Mouse (Mus musculus): ENCODE results near the gene Limk1. TPM values are rescaled to one million over a fixed set of nuclear protein-coding genes. Genes with fewer than 3 reads are reported as not detected.
"Not testable (repeated sequence)": the region's sequence is repeated elsewhere in the genome, so short reads cannot be mapped to it uniquely, and the experiment has no call there.

Gene Limk1
- polyA plus RNA-seq, 1 experiment from 2014 or later = 17.3 TPM

- 75% methylated on average over 5 of the region's 5 CpGs for WGBS
- Histone ChIP-seq H3K4me1 (peaks cover 40% of the 10 kb centered on the region), H3K27ac (peak overlapping the region; percentile 85)
Observed at GRCm38 (mm10) chr5:134674977-134675376, 13.4 kb downstream of the Limk1 start.

DNA sequence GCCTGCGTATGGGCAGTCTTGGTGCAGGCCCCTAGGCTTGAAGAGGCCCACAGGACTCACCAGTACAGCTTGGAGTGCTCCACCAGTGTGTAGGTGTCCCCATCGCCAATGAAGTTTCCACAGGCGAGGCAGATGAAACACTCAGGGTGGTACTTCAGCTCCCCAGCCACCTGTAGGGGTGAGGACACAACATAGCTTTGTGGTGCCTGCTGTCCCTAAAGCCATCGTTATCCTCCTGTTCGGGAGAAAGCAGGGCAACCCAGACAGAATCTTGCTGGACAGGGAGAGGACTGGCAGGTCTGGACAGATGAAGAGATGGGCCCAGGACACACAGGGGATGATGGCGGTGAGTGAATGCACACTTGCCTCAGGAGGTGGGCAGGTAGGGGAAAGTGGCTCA lies 15.8 kb downstream of the Limk1 start:
- H3K4me1 ChIP-seq = peaks cover 39% of the 10 kb centered on the region
- peaks cover 34% of the 10 kb centered on the region for H3K36me3 ChIP-seq (replicated peaks)
- H3K4me3 ChIP-seq (replicated peaks) = no peak overlapping the region
- H3K9me3 ChIP-seq = no peaks in the 10 kb centered on the region
- H3K27me3 ChIP-seq = no peaks in the 10 kb centered on the region
- peak overlapping the region; percentile 62; the same call in 1 of the 2 replicates for H3K27ac ChIP-seq
- no peak overlapping the region for H3K9ac ChIP-seq
- 87% methylated on average over 6 of the region's 6 CpGs for WGBS
- H3K4me2 ChIP-seq = no peak overlapping the region
- no peak for ATAC-seq (ENCODE audit: low FRiP score)

More at GRCm38 (mm10) chr5:134674977-134675376, 13.4 kb downstream of the Limk1 start:
- Histone ChIP-seq H3K9ac (peak overlapping the region; percentile 48; the same call in 1 of the 2 replicates), H3K9me3 (no peaks in the 10 kb centered on the region), H3K4me2 (no peak overlapping the region), H3K4me3 (replicated peaks) (no peak overlapping the region), H3K27me3 (no peaks in the 10 kb centered on the region), H3K36me3 (replicated peaks) (peaks cover 13% of the 10 kb centered on the region)
- ATAC-seq (ENCODE audit: low FRiP score) = no peak

DNA sequence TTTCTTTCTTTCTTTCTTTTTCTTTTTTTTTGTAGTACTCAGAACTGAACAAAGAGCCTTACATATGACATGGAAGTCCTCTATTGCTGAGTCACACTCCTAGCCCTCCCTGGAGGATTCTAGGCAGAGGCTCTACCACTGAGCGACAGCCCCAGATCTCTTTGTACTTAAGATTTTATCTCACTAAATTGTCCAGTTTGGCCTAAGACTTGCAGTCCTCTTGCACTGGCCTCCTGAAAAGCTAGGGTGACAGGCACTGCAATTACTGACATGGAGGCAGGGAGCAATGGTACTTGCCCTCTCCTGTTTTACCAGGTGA lies 16.2 kb downstream of the Limk1 start:
- H3K9ac ChIP-seq = no peak overlapping the region
- WGBS = 93% methylated on average over 1 of the region's 1 CpGs
- no peak overlapping the region for H3K4me3 ChIP-seq (replicated peaks)
- no peaks in the 10 kb centered on the region for H3K27me3 ChIP-seq
- H3K4me2 ChIP-seq = no peak overlapping the region
- H3K36me3 ChIP-seq (replicated peaks) = peaks cover 35% of the 10 kb centered on the region
- peaks cover 37% of the 10 kb centered on the region for H3K4me1 ChIP-seq
- no peaks in the 10 kb centered on the region for H3K9me3 ChIP-seq
- peak overlapping the region; percentile 62 for H3K27ac ChIP-seq
- ATAC-seq (ENCODE audit: low FRiP score) = no peak

- Histone ChIP-seq H3K27me3 (no peaks in the 10 kb centered on the region), H3K36me3 (replicated peaks) (peaks cover 38% of the 10 kb centered on the region), H3K9me3 (no peaks in the 10 kb centered on the region), H3K27ac (peak overlapping the region; percentile 62), H3K4me1 (peaks cover 31% of the 10 kb centered on the region), H3K4me3 (replicated peaks) (no peak overlapping the region), H3K9ac (no peak overlapping the region), H3K4me2 (no peak overlapping the region)
- 68% methylated on average over 17 of the region's 17 CpGs for WGBS
- ATAC-seq (ENCODE audit: low FRiP score) = no peak
Observed at GRCm38 (mm10) chr5:134671335-134672197, 16.8 kb downstream of the Limk1 start.

DNA sequence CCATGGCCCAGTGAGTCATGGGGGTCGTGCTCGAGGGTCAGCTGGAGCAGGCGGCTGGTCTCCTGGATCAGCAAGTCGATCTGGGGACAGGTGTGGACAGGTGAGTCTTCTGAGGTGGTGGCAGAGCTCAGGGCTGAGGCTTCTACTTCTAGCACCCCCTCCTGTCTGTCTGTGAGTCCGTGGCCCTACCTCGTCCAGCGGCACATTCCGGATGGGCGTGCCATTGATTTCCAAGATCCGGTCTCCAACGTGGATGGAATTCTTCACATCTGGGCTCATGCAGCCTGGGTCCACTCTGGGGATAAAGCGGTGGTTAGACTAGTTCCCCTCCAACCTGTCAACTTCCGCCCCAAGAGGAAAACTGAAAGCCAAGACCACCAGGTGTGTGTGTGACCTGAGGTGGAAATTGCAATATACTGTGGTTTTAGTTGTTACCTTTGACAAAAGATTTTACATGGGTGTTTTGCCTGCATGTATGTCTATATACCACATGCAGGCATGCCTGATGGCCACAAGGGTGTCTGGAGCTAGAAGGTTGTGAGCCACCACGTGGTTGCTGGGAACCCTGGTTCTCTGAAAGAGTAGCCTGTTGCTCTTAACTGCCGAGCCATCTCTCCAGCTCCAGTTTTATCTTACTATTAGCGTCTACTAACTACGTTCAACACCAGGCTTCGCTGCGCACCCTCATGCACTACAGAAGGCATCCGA lies 19.2 kb downstream of the Limk1 start:
- WGBS = 81% methylated on average over 20 of the region's 20 CpGs
- no peak overlapping the region for H3K4me2 ChIP-seq
- no peak for ATAC-seq (ENCODE audit: low FRiP score)
- peaks cover 61% of the 10 kb centered on the region for H3K36me3 ChIP-seq (replicated peaks)
- no peak overlapping the region for H3K9ac ChIP-seq
- no peak overlapping the region for H3K27ac ChIP-seq
- no peaks in the 10 kb centered on the region for H3K27me3 ChIP-seq
- H3K9me3 ChIP-seq = no peaks in the 10 kb centered on the region
- H3K4me1 ChIP-seq = peaks cover 12% of the 10 kb centered on the region; the same call in 1 of the 2 replicates
- no peak overlapping the region for H3K4me3 ChIP-seq (replicated peaks)

GRCm38 (mm10) chr5:134668495-134668894 lies 19.9 kb downstream of the Limk1 start:
- Histone ChIP-seq H3K4me1 (peaks cover 12% of the 10 kb centered on the region; the same call in 1 of the 2 replicates), H3K27ac (no peak overlapping the region), H3K9me3 (no peaks in the 10 kb centered on the region), H3K4me2 (no peak overlapping the region), H3K9ac (no peak overlapping the region), H3K27me3 (no peaks in the 10 kb centered on the region), H3K36me3 (replicated peaks) (peaks cover 68% of the 10 kb centered on the region), H3K4me3 (replicated peaks) (no peak overlapping the region)
- ATAC-seq (ENCODE audit: low FRiP score) = peak; percentile 49; the same call in 1 of the 2 replicates
- 31% methylated on average over 8 of the region's 8 CpGs for WGBS

GRCm38 (mm10) chr5:134656708-134657107 lies 31.7 kb downstream of the Limk1 start:
- no peak for ATAC-seq (ENCODE audit: low FRiP score)
- H3K9ac ChIP-seq = no peak overlapping the region
- no peaks in the 10 kb centered on the region for H3K4me1 ChIP-seq
- no peak overlapping the region for H3K4me3 ChIP-seq (replicated peaks)
- H3K27ac ChIP-seq = no peak overlapping the region
- no peak overlapping the region for H3K4me2 ChIP-seq
- 76% methylated on average over 4 of the region's 4 CpGs for whole genome bisulfite sequencing
- peaks cover 38% of the 10 kb centered on the region for H3K36me3 ChIP-seq (replicated peaks)
- H3K9me3 ChIP-seq = no peaks in the 10 kb centered on the region
- H3K27me3 ChIP-seq = no peaks in the 10 kb centered on the region

- H3K4me3 ChIP-seq (replicated peaks) = no peak overlapping the region
- no peak overlapping the region for H3K4me2 ChIP-seq
- ATAC-seq (ENCODE audit: low FRiP score) = no peak
- 71% methylated on average over 7 of the region's 7 CpGs for WGBS
- peaks cover 8% of the 10 kb centered on the region for H3K36me3 ChIP-seq (replicated peaks)
- H3K27me3 ChIP-seq = no peaks in the 10 kb centered on the region
- H3K27ac ChIP-seq = no peak overlapping the region
- H3K9ac ChIP-seq = no peak overlapping the region
- H3K4me1 ChIP-seq = no peaks in the 10 kb centered on the region
- no peaks in the 10 kb centered on the region for H3K9me3 ChIP-seq
Observed at GRCm38 (mm10) chr5:134652015-134652414, 36.4 kb downstream of the Limk1 start.

DNA sequence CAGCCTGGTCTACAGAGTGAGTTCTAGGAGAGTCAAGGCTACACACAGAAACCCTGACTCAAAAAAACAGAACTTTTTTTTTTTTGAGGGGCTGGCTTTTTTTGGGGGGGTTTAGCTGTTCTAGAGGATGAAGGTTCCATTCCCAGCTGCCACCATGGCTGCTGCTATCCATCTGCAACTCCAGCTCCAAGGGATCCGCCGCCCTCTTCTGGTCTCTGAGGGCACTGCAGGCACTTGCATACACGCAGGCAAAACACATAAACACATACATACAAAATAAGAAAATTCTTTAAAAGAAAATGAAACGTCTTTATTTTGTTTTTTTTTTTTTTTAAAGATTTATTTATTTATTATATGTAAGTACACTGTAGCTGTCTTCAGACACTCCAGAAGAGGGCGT lies 37.5 kb downstream of the Limk1 start:
- Histone ChIP-seq H3K9ac (no peak overlapping the region), H3K9me3 (no peaks in the 10 kb centered on the region), H3K27me3 (no peaks in the 10 kb centered on the region), H3K27ac (no peak overlapping the region), H3K4me1 (no peaks in the 10 kb centered on the region), H3K4me3 (replicated peaks) (no peak overlapping the region), H3K36me3 (replicated peaks) (no peaks in the 10 kb centered on the region), H3K4me2 (no peak overlapping the region)
- WGBS = 51% methylated on average over 5 of the region's 5 CpGs
- ATAC-seq (ENCODE audit: low FRiP score) = no peak

- ATAC-seq (ENCODE audit: low FRiP score); H3K27me3 ChIP-seq; H3K4me2 ChIP-seq; H3K4me1 ChIP-seq; H3K9me3 ChIP-seq; H3K9ac ChIP-seq; H3K36me3 ChIP-seq (replicated peaks); H3K4me3 ChIP-seq (replicated peaks); H3K27ac ChIP-seq: not testable (repeated sequence)
- 97% methylated on average over 3 of the region's 4 CpGs for WGBS
Observed at GRCm38 (mm10) chr5:134648976-134649375, 39.4 kb downstream of the Limk1 start.

- Histone ChIP-seq H3K27me3 (no peaks in the 10 kb centered on the region), H3K9ac (no peak overlapping the region), H3K27ac (no peak overlapping the region), H3K4me3 (replicated peaks) (no peak overlapping the region), H3K4me1 (no peaks in the 10 kb centered on the region), H3K4me2 (no peak overlapping the region), H3K36me3 (replicated peaks) (no peaks in the 10 kb centered on the region), H3K9me3 (no peaks in the 10 kb centered on the region)
- 75% methylated on average over 2 of the region's 2 CpGs for whole genome bisulfite sequencing
- no peak for ATAC-seq (ENCODE audit: low FRiP score)
Observed at GRCm38 (mm10) chr5:134647394-134647793, 41.0 kb downstream of the Limk1 start.

GRCm38 (mm10) chr5:134646461-134646860 lies 41.9 kb downstream of the Limk1 start:
- Histone ChIP-seq H3K27ac (no peak overlapping the region), H3K9me3 (no peaks in the 10 kb centered on the region), H3K27me3 (no peaks in the 10 kb centered on the region), H3K4me2 (no peak overlapping the region), H3K36me3 (replicated peaks) (no peaks in the 10 kb centered on the region), H3K4me1 (no peaks in the 10 kb centered on the region), H3K4me3 (replicated peaks) (no peak overlapping the region), H3K9ac (no peak overlapping the region)
- WGBS = 69% methylated on average over 4 of the region's 4 CpGs
- ATAC-seq (ENCODE audit: low FRiP score) = no peak

Data from forebrain, embryonic 12.5 days (tissue).